9 mouse cellular contexts compared by ENCODE assay signal in genomic region chr14:25634328-25634727, GRCm38 (mm10). TPM values are rescaled to one million over a fixed set of nuclear protein-coding genes. Genes with fewer than 3 reads are reported as not detected.
DNase-seq lines count a peak whose midpoint lies in the region; ATAC-seq and TF ChIP-seq lines count a peak whose summit lies in the region.
"Had no signal": no experiment of that assay in that cellular context is flagged by ENCODE, and none has a peak within 500 bp of the region (broad histone marks: within the 10 kb centered on the region; RNA-seq: fewer than 3 reads in every experiment).

No protein-coding gene starts in this region.

- TF ChIP-seq CTCF in thymus, adult 2 months (IDR thresholded peaks at IDR 0.05; ENCODE audit: borderline replicate concordance, control insufficient read depth, extremely low read depth, insufficient read depth, low read length, poor library complexity): no peak

- no peaks in the 10 kb centered on the region for H3K9me3 ChIP-seq in forebrain, embryonic 10.5 days
- H3K9me3 ChIP-seq in forebrain, embryonic 11.5 days (ENCODE audit: control insufficient read depth, low read length): no peaks in the 10 kb centered on the region
- H3K9me3 ChIP-seq in heart, embryonic 13.5 days: no peaks in the 10 kb centered on the region
- H3K9me3 ChIP-seq: embryonic facial prominence, embryonic 12.5 days had no signal

- no peak for ATAC-seq in forebrain, embryonic 11.5 days (replicated peaks; ENCODE audit: low FRiP score)
- ATAC-seq in heart, embryonic 13.5 days (ENCODE audit: extremely low read depth, insufficient number of reproducible peaks, low FRiP score, low TSS enrichment): no peak

- peak overlapping the region; percentile 16; the same call in 1 of the 2 replicates for H3K27ac ChIP-seq in forebrain, embryonic 10.5 days
- no peak overlapping the region for H3K27ac ChIP-seq in forebrain, embryonic 11.5 days (ENCODE audit: low read depth, low read length)
- peak overlapping the region; percentile 81 for H3K27ac ChIP-seq in heart, embryonic 13.5 days (replicated peaks)
- no peak overlapping the region for H3K27ac ChIP-seq in thymus, adult 2 months (ENCODE audit: control insufficient read depth, insufficient read depth, low read length)
- H3K27ac ChIP-seq: embryonic facial prominence, embryonic 12.5 days had no signal

- WGBS in forebrain, embryonic 10.5 days: 81% methylated on average over 9 of the region's 9 CpGs
- WGBS in forebrain, embryonic 11.5 days: 83% methylated on average over 9 of the region's 9 CpGs
- 17% methylated on average over 9 of the region's 9 CpGs for WGBS in heart, embryonic 13.5 days
- WGBS in thymus, adult 2 months: 50% methylated on average over 9 of the region's 9 CpGs

- DNase-seq in forebrain, embryonic 10.5 days (ENCODE audit: extremely low spot score, low spot score): no peak
- no peak for DNase-seq in forebrain, embryonic 11.5 days (ENCODE audit: low spot score)
- DNase-seq in MN1 (ENCODE audit: low spot score): peak; percentile 23
- peak; percentile 43 for DNase-seq in lung, postnatal 36 days
- DNase-seq in thymus, adult 2 months: no peak
- no peak for DNase-seq in layer of hippocampus, postnatal 36 days
- no peak for DNase-seq in cerebellum, adult 8-10 months

- no peak overlapping the region for H3K9ac ChIP-seq in forebrain, embryonic 11.5 days (ENCODE audit: low read length)
- H3K9ac ChIP-seq in heart, embryonic 13.5 days: peak overlapping the region; percentile 35
- H3K9ac ChIP-seq: embryonic facial prominence, embryonic 12.5 days had no signal

- H3K4me2 ChIP-seq in forebrain, embryonic 11.5 days (ENCODE audit: low read depth, low read length, severe bottlenecking): no peak overlapping the region
- peak overlapping the region; percentile 20; the same call in 1 of the 2 replicates for H3K4me2 ChIP-seq in heart, embryonic 13.5 days
- H3K4me2 ChIP-seq: embryonic facial prominence, embryonic 12.5 days had no signal

- no peak for TF ChIP-seq POLR2A in thymus, adult 2 months (IDR thresholded peaks at IDR 0.05; ENCODE audit: control insufficient read depth, extremely low read depth, insufficient read depth, low read length, poor library complexity)

- H3K4me3 ChIP-seq in forebrain, embryonic 10.5 days: no peak overlapping the region
- H3K4me3 ChIP-seq in forebrain, embryonic 11.5 days (ENCODE audit: low read depth, low read length): no peak overlapping the region
- H3K4me3 ChIP-seq in heart, embryonic 13.5 days: no peak overlapping the region
- no peak overlapping the region for H3K4me3 ChIP-seq in thymus, adult 2 months (ENCODE audit: control insufficient read depth, insufficient read depth, low read length)
- H3K4me3 ChIP-seq: embryonic facial prominence, embryonic 12.5 days had no signal

- H3K27me3 ChIP-seq in forebrain, embryonic 10.5 days (ENCODE audit: poor library complexity, severe bottlenecking): no peaks in the 10 kb centered on the region
- H3K27me3 ChIP-seq in forebrain, embryonic 11.5 days (ENCODE audit: control insufficient read depth, insufficient read depth, low read length): no peaks in the 10 kb centered on the region
- no peaks in the 10 kb centered on the region for H3K27me3 ChIP-seq in heart, embryonic 13.5 days (replicated peaks)
- H3K27me3 ChIP-seq in thymus, adult 2 months (ENCODE audit: control insufficient read depth, insufficient read depth, low read length): no peaks in the 10 kb centered on the region
- H3K27me3 ChIP-seq: embryonic facial prominence, embryonic 12.5 days had no signal

- H3K36me3 ChIP-seq in forebrain, embryonic 10.5 days (replicated peaks): peaks cover 83% of the 10 kb centered on the region
- no peaks in the 10 kb centered on the region; the same call in 1 of the 2 replicates for H3K36me3 ChIP-seq in forebrain, embryonic 11.5 days (ENCODE audit: control insufficient read depth, insufficient read depth, low read length)
- peaks cover 43% of the 10 kb centered on the region for H3K36me3 ChIP-seq in heart, embryonic 13.5 days
- peaks cover 7% of the 10 kb centered on the region; the same call in 1 of the 2 replicates for H3K36me3 ChIP-seq in thymus, adult 2 months (ENCODE audit: control insufficient read depth, insufficient read depth, low read length)

- H3K4me1 ChIP-seq in forebrain, embryonic 10.5 days: peaks cover 53% of the 10 kb centered on the region
- H3K4me1 ChIP-seq in forebrain, embryonic 11.5 days (replicated peaks; ENCODE audit: control insufficient read depth, insufficient read depth, low read length): peaks cover 11% of the 10 kb centered on the region
- peaks cover 99% of the 10 kb centered on the region for H3K4me1 ChIP-seq in heart, embryonic 13.5 days
- H3K4me1 ChIP-seq in thymus, adult 2 months (replicated peaks; ENCODE audit: control insufficient read depth, insufficient read depth, low read length): 0 out of 2 replicates have a peak, but pooled peaks cover 3% of the 10 kb centered on the region

RNA-seq across cellular contexts. Expression of gene Ppif, which starts 59.6 kb away (rescaled TPM):
- polyA plus RNA-seq in forebrain, embryonic 10.5 days (2016; fragmentation: Nextera tagmentation; extraction: Ambion mirVana): 65.8 and 71.0 TPM in 2 replicates
- 34.8 and 38.4 TPM in 2 replicates for polyA plus RNA-seq in forebrain, embryonic 11.5 days (2014; fragmentation: Nextera tagmentation; extraction: Ambion mirVana)
- polyA plus RNA-seq in heart, embryonic 13.5 days (2015; fragmentation: Nextera tagmentation; extraction: Ambion mirVana): 93.7 and 99.8 TPM in 2 replicates
- polyA plus RNA-seq in thymus, adult 2 months (2012; rRNA removed): 105 and 108 TPM in 2 replicates
- 10 to 100 TPM; 27.0 to 28.2 TPM for total RNA-seq in layer of hippocampus, postnatal 36 days (2021)

Comparison
In these comparisons a context has a peak if more than half of its experiments do, and no peak if none do; other contexts are left out.
1. H3K27ac ChIP-seq: peak in forebrain, embryonic 10.5 days (single experiment) and heart, embryonic 13.5 days (single experiment); none in forebrain, embryonic 11.5 days (single experiment) and thymus, adult 2 months (single experiment).
2. DNase-seq: peak in MN1 (single experiment) and lung, postnatal 36 days (single experiment); none in forebrain, embryonic 10.5 days (single experiment), forebrain, embryonic 11.5 days (single experiment), thymus, adult 2 months (single experiment), layer of hippocampus, postnatal 36 days (0 of 2) and cerebellum, adult 8-10 months (single experiment).